Mouse (Mus musculus) telencephalon, adult 2 months (tissue): ENCODE results near the gene Plekhb1.

Source experiments
- DNase-seq: peaks from one replicate; pipeline ENCODE4 v3.0.0-alpha.2; 2011; ENCODE audit warnings: low read depth, low spot score

Gene Plekhb1

GRCm38 (mm10) chr7:100658093-100658578 is 4.1 kb downstream of the Plekhb1 start:
- no peak for DNase-seq

GRCm38 (mm10) chr7:100656739-100657138 is 5.5 kb downstream of the Plekhb1 start:
- peak; percentile 40 for DNase-seq

GRCm38 (mm10) chr7:100654441-100654840 is 7.8 kb downstream of the Plekhb1 start:
- DNase-seq: no peak

- DNase-seq: peak; percentile 63
Observed at GRCm38 (mm10) chr7:100653480-100654266, 8.5 kb downstream of the Plekhb1 start.

GRCm38 (mm10) chr7:100651011-100651410 is 11.2 kb downstream of the Plekhb1 start:
- DNase-seq: no peak

GRCm38 (mm10) chr7:100650421-100650820 is 11.8 kb downstream of the Plekhb1 start:
- DNase-seq: no peak

- DNase-seq: no peak
Observed at GRCm38 (mm10) chr7:100649826-100650225, 12.4 kb downstream of the Plekhb1 start.

GRCm38 (mm10) chr7:100649095-100649494 is 13.1 kb downstream of the Plekhb1 start:
- no peak for DNase-seq

- peak; percentile 44 for DNase-seq
Observed at GRCm38 (mm10) chr7:100645147-100645546, 17.1 kb downstream of the Plekhb1 start.

- no peak for DNase-seq
Observed at GRCm38 (mm10) chr7:100642413-100642812, 19.8 kb downstream of the Plekhb1 start.

GRCm38 (mm10) chr7:100637657-100638056 is 24.6 kb downstream of the Plekhb1 start:
- no peak for DNase-seq

- DNase-seq: no peak
Observed at GRCm38 (mm10) chr7:100624538-100624937, 37.7 kb downstream of the Plekhb1 start.

- DNase-seq: no peak
Observed at GRCm38 (mm10) chr7:100622277-100622676, 39.9 kb downstream of the Plekhb1 start.

- no peak for DNase-seq
Observed at GRCm38 (mm10) chr7:100616121-100616857, 45.9 kb downstream of the Plekhb1 start.

GRCm38 (mm10) chr7:100608910-100609309 is 53.3 kb downstream of the Plekhb1 start:
- DNase-seq: no peak

GRCm38 (mm10) chr7:100608130-100608741 is 54.0 kb downstream of the Plekhb1 start, which contains the start of gene Mrpl48:
Mrpl48 (minus strand) TSS chr7:100608301.
- peak; percentile 21 for DNase-seq

- DNase-seq: peak; percentile 100
Observed at GRCm38 (mm10) chr7:100607214-100608129, 54.7 kb downstream of the Plekhb1 start, which contains the start of gene Rab6a. Rab6a (plus strand) TSS chr7:100607410.

- peak; percentile 72 for DNase-seq
Observed at GRCm38 (mm10) chr7:100600211-100600610, 62.0 kb downstream of the Plekhb1 start.

GRCm38 (mm10) chr7:100593349-100593748 is 68.9 kb downstream of the Plekhb1 start:
- no peak for DNase-seq
